Mouse (Mus musculus) small intestine, adult 2 months (tissue): ENCODE data around the gene Nab2. TPM values are rescaled to one million over a fixed set of nuclear protein-coding genes. Genes with fewer than 3 reads are reported as not detected.

Source experiments
- H3K27ac ChIP-seq: fragments of 200-500 bp; 2 replicates; pipeline ENCODE4 v1.5.1; 2012; ENCODE audit warnings: low read depth, low read length, control low read depth, inconsistent platforms; ENCODE audit not compliant: insufficient read depth
- H3K27me3 ChIP-seq: fragments of 200-500 bp; 2 replicates; pipeline ENCODE4 v1.6.1; 2012; ENCODE audit warnings: mild to moderate bottlenecking, moderate library complexity, low read length, inconsistent platforms; ENCODE audit not compliant: control insufficient read depth, insufficient read depth
- H3K36me3 ChIP-seq: fragments of 200-500 bp; 2 replicates; pipeline ENCODE4 v1.6.1; 2012; ENCODE audit warnings: mild to moderate bottlenecking, low read length, control low read depth, inconsistent platforms; ENCODE audit not compliant: control insufficient read depth, insufficient read depth
- H3K4me1 ChIP-seq: fragments of 200-500 bp; 2 replicates; pipeline ENCODE4 v1.6.1; 2012; ENCODE audit warnings: low read length, inconsistent platforms, mixed read lengths; ENCODE audit not compliant: control insufficient read depth, insufficient read depth, insufficient read length
- H3K4me3 ChIP-seq: fragments of 200-500 bp; 2 replicates; pipeline ENCODE4 v1.5.1; 2012; ENCODE audit warnings: low read depth, mild to moderate bottlenecking, control low read depth, inconsistent platforms, low read length, moderate library complexity
- CTCF ChIP-seq: fragments of 200-500 bp; IDR thresholded peaks from 2 replicates; pipeline ENCODE4 v1.5.1; 2012; ENCODE audit warnings: low read depth, mild to moderate bottlenecking, control low read depth, inconsistent platforms, low read length, moderate library complexity, mixed read lengths; ENCODE audit not compliant: insufficient replicate concordance, insufficient read length; ENCODE audit errors: extremely low read depth
- POLR2A ChIP-seq: fragments of 200-500 bp; IDR thresholded peaks from 2 replicates; pipeline ENCODE4 v1.6.1; 2012; ENCODE audit warnings: low read depth, mild to moderate bottlenecking, control low read depth, inconsistent platforms, low read length, moderate library complexity
- WGBS: fragments of 180-500 bp; shearing (Covaris S2); methylation state at CpG from one replicate; pipeline ENCODE4 v1.1.7; 2018; 5-methylcytosine and 5-hydroxymethylcytosine counted together
- polyA plus RNA-seq: library from polyadenylated mRNA; depleted of rRNA; stranded (reverse); fragments of >200 nt; gene quantifications from 2 replicates; pipeline ENCODE4 v1.2.3, GENCODE M21; 2012

Nab2 gene
- polyA plus RNA-seq, 1 experiment = 31.8 TPM

DNA sequence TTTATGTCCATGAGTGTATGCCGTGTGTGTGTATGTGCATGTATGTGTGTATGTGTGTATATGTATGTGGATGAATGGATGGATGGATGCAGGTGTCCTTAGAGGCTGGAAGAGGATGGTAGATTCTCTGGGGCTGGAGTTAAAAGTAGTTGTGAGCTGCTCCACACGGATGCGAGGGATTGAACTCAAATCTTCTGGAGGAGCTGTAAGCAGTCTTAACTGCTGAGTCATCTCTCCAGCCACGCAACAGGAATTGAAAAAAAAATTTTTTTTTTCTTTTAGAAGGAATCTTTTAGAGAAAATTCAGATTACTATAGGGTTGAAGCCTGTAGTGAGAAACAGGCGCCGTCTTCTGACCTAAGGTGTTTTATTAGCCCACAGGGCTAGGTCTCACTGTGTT lies 14.5 kb upstream of the Nab2 start:
- no peaks in the 10 kb centered on the region for H3K36me3 ChIP-seq
- WGBS = 90% methylated on average over 6 of the region's 6 CpGs
- TF ChIP-seq CTCF (no peak), POLR2A (no peak)
- H3K4me3 ChIP-seq = no peak overlapping the region
- H3K27ac ChIP-seq = no peak overlapping the region
- H3K4me1 ChIP-seq = no peaks in the 10 kb centered on the region
- no peaks in the 10 kb centered on the region for H3K27me3 ChIP-seq

DNA sequence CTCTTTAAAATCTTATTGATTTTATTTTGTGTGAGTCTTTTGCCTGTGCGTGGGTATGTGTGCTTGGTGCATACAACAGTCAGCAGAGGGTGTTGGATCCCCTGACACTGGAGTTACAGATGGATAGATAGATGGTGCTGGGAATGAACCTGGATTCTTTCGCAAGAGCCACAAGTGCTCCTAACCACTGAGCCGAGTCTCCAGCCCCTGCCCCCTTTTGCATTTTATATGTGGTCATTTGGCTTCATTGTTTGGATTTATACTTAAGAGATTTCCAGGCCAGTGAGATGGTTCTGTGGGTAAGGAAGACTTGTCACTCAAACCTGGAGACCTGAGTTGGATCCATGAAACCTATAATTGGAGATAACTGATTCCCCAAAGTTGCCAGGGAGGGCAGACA lies 11.5 kb upstream of the Nab2 start:
- Histone ChIP-seq H3K4me3 (no peak overlapping the region), H3K27ac (no peak overlapping the region), H3K27me3 (no peaks in the 10 kb centered on the region), H3K36me3 (no peaks in the 10 kb centered on the region), H3K4me1 (0 out of 2 replicates have a peak, but pooled peaks cover 3% of the 10 kb centered on the region)
- no peak for TF ChIP-seq POLR2A
- TF ChIP-seq CTCF = no peak
- 83% methylated on average over 3 of the region's 3 CpGs for WGBS

GRCm38 (mm10) chr10:127679208-127679607 lies 10.8 kb upstream of the Nab2 start:
- Histone ChIP-seq H3K4me3 (no peak overlapping the region), H3K27me3 (no peaks in the 10 kb centered on the region), H3K27ac (no peak overlapping the region), H3K4me1 (0 out of 2 replicates have a peak, but pooled peaks cover 3% of the 10 kb centered on the region), H3K36me3 (no peaks in the 10 kb centered on the region)
- WGBS = 90% methylated on average over 1 of the region's 1 CpGs
- TF ChIP-seq POLR2A (no peak), CTCF (no peak)

DNA sequence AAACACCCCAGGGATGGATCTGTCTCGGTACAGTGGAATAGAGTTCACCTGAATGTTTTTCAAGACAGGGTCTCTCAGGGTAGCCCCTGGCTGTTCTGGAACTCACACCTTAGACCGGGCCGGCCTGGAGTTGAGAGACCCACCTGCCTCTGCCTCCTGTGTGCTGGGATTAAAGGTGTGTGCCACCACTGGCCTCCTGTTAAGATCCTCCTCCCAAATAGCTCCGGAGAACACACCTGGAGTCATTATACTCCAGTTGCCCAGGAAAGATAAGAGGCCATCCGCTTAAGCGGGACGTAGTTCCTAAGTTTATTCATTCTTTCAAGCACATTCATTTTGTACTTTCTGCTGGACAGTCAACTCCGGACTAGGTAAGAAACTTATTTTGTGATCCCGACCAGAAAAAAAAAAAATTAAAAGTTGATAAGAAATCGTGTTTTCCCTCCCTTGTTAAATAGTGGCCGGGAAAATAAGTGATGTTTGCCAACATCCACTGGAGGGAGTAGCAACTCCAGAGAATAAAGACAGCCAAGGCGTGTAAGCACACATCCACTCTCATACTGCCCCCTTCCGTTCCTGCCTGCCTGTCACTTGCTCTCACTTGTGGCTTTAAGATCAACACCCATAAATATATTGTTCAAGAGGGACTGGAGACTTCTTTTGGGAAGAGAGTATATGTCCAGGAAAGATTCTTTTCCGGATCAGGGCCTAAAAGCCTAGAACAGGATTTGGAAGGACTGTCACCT lies 9.4 kb upstream of the Nab2 start:
- Histone ChIP-seq H3K4me1 (0 out of 2 replicates have a peak, but pooled peaks cover 3% of the 10 kb centered on the region), H3K27ac (peak overlapping the region; percentile 65), H3K36me3 (no peaks in the 10 kb centered on the region), H3K4me3 (peak overlapping the region; percentile 88), H3K27me3 (no peaks in the 10 kb centered on the region)
- 3% methylated on average over 14 of the region's 14 CpGs for WGBS
- no peak for TF ChIP-seq POLR2A
- peak; percentile 77; the same call in 1 of the 2 replicates for TF ChIP-seq CTCF

GRCm38 (mm10) chr10:127676691-127677548 lies 8.6 kb upstream of the Nab2 start:
- Histone ChIP-seq H3K27ac (peak overlapping the region; percentile 83), H3K4me3 (peak overlapping the region; percentile 88), H3K36me3 (no peaks in the 10 kb centered on the region), H3K27me3 (no peaks in the 10 kb centered on the region), H3K4me1 (0 out of 2 replicates have a peak, but pooled peaks cover 3% of the 10 kb centered on the region)
- under 1% methylated on average over 68 of the region's 71 CpGs for WGBS
- 0 out of 2 replicates have a peak, but pooled peaks have one; percentile 16 for TF ChIP-seq POLR2A
- TF ChIP-seq CTCF = no peak

GRCm38 (mm10) chr10:127675859-127676398 lies 7.6 kb upstream of the Nab2 start:
- Histone ChIP-seq H3K4me1 (0 out of 2 replicates have a peak, but pooled peaks cover 3% of the 10 kb centered on the region), H3K27ac (peak overlapping the region; percentile 83; the same call in 1 of the 2 replicates), H3K36me3 (no peaks in the 10 kb centered on the region), H3K4me3 (no peak overlapping the region), H3K27me3 (no peaks in the 10 kb centered on the region)
- 36% methylated on average over 5 of the region's 5 CpGs for WGBS
- TF ChIP-seq POLR2A = no peak
- TF ChIP-seq CTCF = no peak
